In the genomic region with DNA sequence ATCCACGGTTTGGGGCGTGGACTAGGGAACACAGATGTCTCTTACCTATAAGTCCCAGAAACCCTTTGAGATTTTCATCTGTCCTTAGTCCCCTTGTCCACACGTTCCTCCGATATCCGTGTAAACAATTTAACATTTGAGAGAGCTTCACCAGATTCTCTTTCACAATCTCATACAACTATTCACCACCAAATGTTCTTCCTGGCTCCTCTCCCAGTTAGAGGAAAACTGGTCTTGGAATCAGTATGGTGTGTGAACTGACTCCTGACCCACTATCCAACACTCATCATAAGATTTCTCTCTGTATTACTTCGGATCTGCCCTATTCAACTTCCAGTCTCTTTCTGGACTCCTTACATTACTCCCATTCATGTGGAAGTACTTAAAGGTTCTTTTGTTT, we compare ENCODE assay signal across 12 mouse cellular contexts. TPM values are rescaled to one million over a fixed set of nuclear protein-coding genes. Genes with fewer than 3 reads are reported as not detected.
DNase-seq lines count a peak whose midpoint lies in the region; ATAC-seq lines count a peak whose summit lies in the region.
"Had no signal": no experiment of that assay in that cellular context is flagged by ENCODE, and none has a peak within 500 bp of the region (broad histone marks: within the 10 kb centered on the region; RNA-seq: fewer than 3 reads in every experiment).

No protein-coding gene starts in this region.

- H3K4me1 ChIP-seq in heart, embryonic 10.5 days, result no peaks in the 10 kb centered on the region
- H3K4me1 ChIP-seq in heart, embryonic 11.5 days (ENCODE audit: control insufficient read depth, insufficient read depth, low read length), result no peaks in the 10 kb centered on the region
- peaks cover 3% of the 10 kb centered on the region; the same call in 1 of the 2 replicates for H3K4me1 ChIP-seq in midbrain, embryonic 11.5 days (ENCODE audit: control insufficient read depth, insufficient read depth, low read length)
- H3K4me1 ChIP-seq in midbrain, embryonic 16.5 days (ENCODE audit: control insufficient read depth, insufficient read depth, low read length), result peaks cover 9% of the 10 kb centered on the region
- peaks cover 4% of the 10 kb centered on the region; the same call in 1 of the 2 replicates for H3K4me1 ChIP-seq in embryonic facial prominence, embryonic 10.5 days
- H3K4me1 ChIP-seq in midbrain, embryonic 15.5 days, result peaks cover 11% of the 10 kb centered on the region

- no peak overlapping the region for H3K27ac ChIP-seq in heart, embryonic 10.5 days
- no peak overlapping the region for H3K27ac ChIP-seq in heart, embryonic 11.5 days (ENCODE audit: low read depth, low read length)
- no peak overlapping the region for H3K27ac ChIP-seq in midbrain, embryonic 11.5 days (ENCODE audit: low read depth, low read length)
- no peak overlapping the region for H3K27ac ChIP-seq in midbrain, embryonic 16.5 days (ENCODE audit: low read length)
- H3K27ac ChIP-seq in embryonic facial prominence, embryonic 10.5 days (replicated peaks), result 0 out of 2 replicates have a peak overlapping the region, but pooled peaks have one; percentile 87
- H3K27ac ChIP-seq in midbrain, embryonic 15.5 days, result no peak overlapping the region

- H3K9ac ChIP-seq in heart, embryonic 11.5 days (ENCODE audit: low read depth, low read length), result no peak overlapping the region
- H3K9ac ChIP-seq in midbrain, embryonic 11.5 days (ENCODE audit: low read length), result no peak overlapping the region
- H3K9ac ChIP-seq in midbrain, embryonic 16.5 days (ENCODE audit: low read depth, low read length), result no peak overlapping the region
- H3K9ac ChIP-seq in midbrain, embryonic 15.5 days, result no peak overlapping the region

- ATAC-seq in heart, embryonic 11.5 days (replicated peaks; ENCODE audit: insufficient number of reproducible peaks, low FRiP score, low TSS enrichment), result no peak
- ATAC-seq in midbrain, embryonic 11.5 days (ENCODE audit: low FRiP score), result no peak
- ATAC-seq in midbrain, embryonic 16.5 days, result no peak
- ATAC-seq in midbrain, embryonic 15.5 days (replicated peaks), result no peak
- ATAC-seq in erythroblast, adult 5-6 weeks (replicated peaks; ENCODE audit: low FRiP score, poor library complexity, severe bottlenecking), result no peak

- H3K4me2 ChIP-seq in heart, embryonic 11.5 days, result no peak overlapping the region
- H3K4me2 ChIP-seq in midbrain, embryonic 11.5 days, result no peak overlapping the region
- H3K4me2 ChIP-seq in midbrain, embryonic 16.5 days (ENCODE audit: low read length), result no peak overlapping the region; the same call in 1 of the 2 replicates
- H3K4me2 ChIP-seq in midbrain, embryonic 15.5 days, result peak overlapping the region; percentile 51

- DNase-seq in heart, embryonic 10.5 days (ENCODE audit: low spot score), result no peak
- peak; percentile 31 for DNase-seq in midbrain, embryonic 11.5 days (ENCODE audit: low spot score, missing footprints)
- no peak for DNase-seq in embryonic facial prominence, embryonic 10.5 days (ENCODE audit: low spot score)
- no peak for DNase-seq in embryo, embryonic 10 days (ENCODE audit: low spot score)
- DNase-seq: B cell, adult 2 months; kidney, adult 11 months; lung, adult 18-20 months; thymus, postnatal 14 days had no signal

- peaks cover 5% of the 10 kb centered on the region for H3K36me3 ChIP-seq in heart, embryonic 10.5 days
- H3K36me3 ChIP-seq in heart, embryonic 11.5 days (ENCODE audit: control insufficient read depth, insufficient read depth, low read length), result no peaks in the 10 kb centered on the region
- H3K36me3 ChIP-seq in midbrain, embryonic 11.5 days (ENCODE audit: control insufficient read depth, insufficient read depth, low read length), result no peaks in the 10 kb centered on the region
- H3K36me3 ChIP-seq in midbrain, embryonic 16.5 days (ENCODE audit: control insufficient read depth, insufficient read depth, low read length), result peaks cover 4% of the 10 kb centered on the region; the same call in 1 of the 2 replicates
- peaks cover 11% of the 10 kb centered on the region for H3K36me3 ChIP-seq in embryonic facial prominence, embryonic 10.5 days (replicated peaks)
- H3K36me3 ChIP-seq in midbrain, embryonic 15.5 days (replicated peaks), result peaks cover 5% of the 10 kb centered on the region; the same call in 1 of the 2 replicates

- H3K9me3 ChIP-seq in heart, embryonic 10.5 days, result no peaks in the 10 kb centered on the region
- H3K9me3 ChIP-seq in heart, embryonic 11.5 days (replicated peaks; ENCODE audit: control insufficient read depth, low read length), result no peaks in the 10 kb centered on the region
- no peaks in the 10 kb centered on the region for H3K9me3 ChIP-seq in midbrain, embryonic 11.5 days (ENCODE audit: control insufficient read depth, low read length)
- H3K9me3 ChIP-seq in midbrain, embryonic 16.5 days (replicated peaks; ENCODE audit: control insufficient read depth, low read length, poor library complexity, severe bottlenecking), result no peaks in the 10 kb centered on the region
- H3K9me3 ChIP-seq in embryonic facial prominence, embryonic 10.5 days, result no peaks in the 10 kb centered on the region
- no peaks in the 10 kb centered on the region for H3K9me3 ChIP-seq in midbrain, embryonic 15.5 days

- no peaks in the 10 kb centered on the region for H3K27me3 ChIP-seq in heart, embryonic 10.5 days (ENCODE audit: insufficient read depth, poor library complexity, severe bottlenecking)
- H3K27me3 ChIP-seq in heart, embryonic 11.5 days (ENCODE audit: control insufficient read depth, insufficient read depth, low read length), result no peaks in the 10 kb centered on the region
- no peaks in the 10 kb centered on the region for H3K27me3 ChIP-seq in midbrain, embryonic 11.5 days (ENCODE audit: control insufficient read depth, insufficient read depth, low read length)
- no peaks in the 10 kb centered on the region for H3K27me3 ChIP-seq in midbrain, embryonic 16.5 days (ENCODE audit: control insufficient read depth, insufficient read depth, low read depth, low read length)
- no peaks in the 10 kb centered on the region for H3K27me3 ChIP-seq in embryonic facial prominence, embryonic 10.5 days (replicated peaks; ENCODE audit: low read depth, poor library complexity, severe bottlenecking)
- H3K27me3 ChIP-seq in midbrain, embryonic 15.5 days (replicated peaks), result no peaks in the 10 kb centered on the region

- 79% methylated on average over 6 of the region's 6 CpGs for WGBS in heart, embryonic 10.5 days
- 81% methylated on average over 6 of the region's 6 CpGs for WGBS in heart, embryonic 11.5 days (ENCODE audit: insufficient replicate concordance)
- WGBS in midbrain, embryonic 11.5 days, result 86% methylated on average over 6 of the region's 6 CpGs
- WGBS in midbrain, embryonic 16.5 days, result 84% methylated on average over 6 of the region's 6 CpGs
- WGBS in embryonic facial prominence, embryonic 10.5 days, result 85% methylated on average over 6 of the region's 6 CpGs
- WGBS in midbrain, embryonic 15.5 days, result 84% methylated on average over 6 of the region's 6 CpGs

- H3K4me3 ChIP-seq in heart, embryonic 10.5 days, result 0 out of 2 replicates have a peak overlapping the region, but pooled peaks have one; percentile 73
- no peak overlapping the region for H3K4me3 ChIP-seq in heart, embryonic 11.5 days (ENCODE audit: low read depth, low read length)
- H3K4me3 ChIP-seq in midbrain, embryonic 11.5 days (ENCODE audit: low read depth, low read length), result no peak overlapping the region
- no peak overlapping the region for H3K4me3 ChIP-seq in midbrain, embryonic 16.5 days (ENCODE audit: low read depth, low read length)
- H3K4me3 ChIP-seq in embryonic facial prominence, embryonic 10.5 days, result peak overlapping the region; percentile 70; the same call in 1 of the 2 replicates
- H3K4me3 ChIP-seq in midbrain, embryonic 15.5 days, result no peak overlapping the region

RNA-seq across cellular contexts. Expression of a gene that starts 0.7 kb away (rescaled TPM):
- 2.7 and 3.4 TPM in 2 replicates for polyA plus RNA-seq in heart, embryonic 10.5 days (2016; fragmentation: Nextera tagmentation; extraction: Ambion mirVana)
- 3.6 and 4.7 TPM in 2 replicates for polyA plus RNA-seq in heart, embryonic 11.5 days (2014; fragmentation: Nextera tagmentation; extraction: Ambion mirVana)
- 6.4 and 6.7 TPM in 2 replicates for polyA plus RNA-seq in midbrain, embryonic 11.5 days (2014; fragmentation: Nextera tagmentation; extraction: Ambion mirVana)
- polyA plus RNA-seq in midbrain, embryonic 16.5 days (2015; fragmentation: Nextera tagmentation; extraction: Ambion mirVana), result 8.5 and 8.9 TPM in 2 replicates
- 4.2 and 4.9 TPM in 2 replicates for polyA plus RNA-seq in embryonic facial prominence, embryonic 10.5 days (2016; fragmentation: Nextera tagmentation; extraction: Ambion mirVana)
- 8.6 and 9.7 TPM in 2 replicates for polyA plus RNA-seq in midbrain, embryonic 15.5 days (2015; fragmentation: Nextera tagmentation; extraction: Ambion mirVana)
- total RNA-seq in erythroblast, adult 5-6 weeks (2015; ENCODE audit: low replicate concordance), result 1.7 and 4.4 TPM in 2 replicates
- total RNA-seq in erythroblast, adult 5-6 weeks (2017; ENCODE audit: low replicate concordance), result 0.09 and 2.5 TPM in 2 replicates

RNA-seq across cellular contexts. Expression of a gene that starts 23.7 kb away (rescaled TPM):
- polyA plus RNA-seq in heart, embryonic 10.5 days (2016; fragmentation: Nextera tagmentation; extraction: Ambion mirVana), result 2.3 and 2.5 TPM in 2 replicates
- 2.8 TPM in 2 replicates for polyA plus RNA-seq in heart, embryonic 11.5 days (2014; fragmentation: Nextera tagmentation; extraction: Ambion mirVana)
- 3.8 and 4.1 TPM in 2 replicates for polyA plus RNA-seq in midbrain, embryonic 11.5 days (2014; fragmentation: Nextera tagmentation; extraction: Ambion mirVana)
- 3.4 and 4.2 TPM in 2 replicates for polyA plus RNA-seq in midbrain, embryonic 16.5 days (2015; fragmentation: Nextera tagmentation; extraction: Ambion mirVana)
- polyA plus RNA-seq in embryonic facial prominence, embryonic 10.5 days (2016; fragmentation: Nextera tagmentation; extraction: Ambion mirVana), result 3.2 and 3.3 TPM in 2 replicates
- polyA plus RNA-seq in midbrain, embryonic 15.5 days (2015; fragmentation: Nextera tagmentation; extraction: Ambion mirVana), result 3.2 and 3.5 TPM in 2 replicates
- 5.0 TPM in 1 of 2 replicates, not detected in the other for total RNA-seq in erythroblast, adult 5-6 weeks (2015; ENCODE audit: low replicate concordance)
- total RNA-seq in erythroblast, adult 5-6 weeks (2017; ENCODE audit: low replicate concordance), result 0.34 TPM in 1 of 2 replicates, not detected in the other

RNA-seq across cellular contexts. Expression of a gene that starts 26.8 kb away (rescaled TPM):
- 4.3 and 4.7 TPM in 2 replicates for polyA plus RNA-seq in heart, embryonic 10.5 days (2016; fragmentation: Nextera tagmentation; extraction: Ambion mirVana)
- polyA plus RNA-seq in heart, embryonic 11.5 days (2014; fragmentation: Nextera tagmentation; extraction: Ambion mirVana), result 2.4 and 2.9 TPM in 2 replicates
- polyA plus RNA-seq in midbrain, embryonic 11.5 days (2014; fragmentation: Nextera tagmentation; extraction: Ambion mirVana), result 5.7 TPM in 2 replicates
- polyA plus RNA-seq in midbrain, embryonic 16.5 days (2015; fragmentation: Nextera tagmentation; extraction: Ambion mirVana), result 9.2 and 9.3 TPM in 2 replicates
- 6.4 and 7.8 TPM in 2 replicates for polyA plus RNA-seq in embryonic facial prominence, embryonic 10.5 days (2016; fragmentation: Nextera tagmentation; extraction: Ambion mirVana)
- 9.7 and 10.3 TPM in 2 replicates for polyA plus RNA-seq in midbrain, embryonic 15.5 days (2015; fragmentation: Nextera tagmentation; extraction: Ambion mirVana)
- total RNA-seq in erythroblast, adult 5-6 weeks (2015; ENCODE audit: low replicate concordance), result 2.1 and 3.3 TPM in 2 replicates
- 2.8 and 3.1 TPM in 2 replicates for total RNA-seq in erythroblast, adult 5-6 weeks (2017; ENCODE audit: low replicate concordance)

RNA-seq across cellular contexts. Expression of a gene that starts 57.8 kb away (rescaled TPM):
- 4.3 and 5.6 TPM in 2 replicates for polyA plus RNA-seq in heart, embryonic 10.5 days (2016; fragmentation: Nextera tagmentation; extraction: Ambion mirVana)
- polyA plus RNA-seq in heart, embryonic 11.5 days (2014; fragmentation: Nextera tagmentation; extraction: Ambion mirVana), result 4.1 and 5.5 TPM in 2 replicates
- 8.6 and 9.0 TPM in 2 replicates for polyA plus RNA-seq in midbrain, embryonic 11.5 days (2014; fragmentation: Nextera tagmentation; extraction: Ambion mirVana)
- polyA plus RNA-seq in midbrain, embryonic 16.5 days (2015; fragmentation: Nextera tagmentation; extraction: Ambion mirVana), result 13.3 and 15.0 TPM in 2 replicates
- polyA plus RNA-seq in embryonic facial prominence, embryonic 10.5 days (2016; fragmentation: Nextera tagmentation; extraction: Ambion mirVana), result 6.0 and 6.5 TPM in 2 replicates
- 14.4 and 14.5 TPM in 2 replicates for polyA plus RNA-seq in midbrain, embryonic 15.5 days (2015; fragmentation: Nextera tagmentation; extraction: Ambion mirVana)
- total RNA-seq in erythroblast, adult 5-6 weeks (2015; ENCODE audit: low replicate concordance), result 1.2 and 1.7 TPM in 2 replicates
- 0.17 and 4.0 TPM in 2 replicates for total RNA-seq in erythroblast, adult 5-6 weeks (2017; ENCODE audit: low replicate concordance)

Comparison
In these comparisons a context has a peak if more than half of its experiments do, and no peak if none do; other contexts are left out.
1. H3K4me3 ChIP-seq: peak in heart, embryonic 10.5 days (single experiment) and embryonic facial prominence, embryonic 10.5 days (single experiment); none in heart, embryonic 11.5 days (single experiment), midbrain, embryonic 11.5 days (single experiment), midbrain, embryonic 16.5 days (single experiment) and midbrain, embryonic 15.5 days (single experiment).